Mouse (Mus musculus): ENCODE data around the gene Fah.

DNA sequence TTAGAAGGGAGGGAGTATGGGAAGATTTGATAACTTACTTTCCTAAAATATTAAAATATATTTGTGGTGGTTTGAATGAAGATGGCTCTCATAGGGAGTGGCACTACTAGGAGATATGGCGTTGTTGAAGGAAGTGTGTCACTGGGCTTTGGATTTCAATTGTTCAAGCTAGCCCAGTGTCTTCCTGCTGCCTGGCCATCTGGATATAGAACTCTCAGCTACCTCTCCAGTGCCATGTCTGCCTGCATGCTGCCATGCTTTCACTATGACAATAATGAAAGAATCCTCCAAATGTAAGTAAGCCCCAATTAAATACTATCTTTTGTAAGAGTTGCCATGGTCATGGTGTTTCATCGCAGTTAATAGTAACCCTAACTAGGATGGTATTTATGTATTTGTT, 42.5 kb upstream of the Fah start:
- TF ChIP-seq CTCF (IDR thresholded peaks at IDR 0.05; ENCODE audit: control insufficient read depth, insufficient read depth, low read length) (no peak), POLR2A (IDR thresholded peaks at IDR 0.05; ENCODE audit: borderline replicate concordance, control insufficient read depth, low read depth, low read length) (no peak)
